ENCODE assay signal across 8 mouse cellular contexts in genomic region chr7:127778350-127778749, GRCm38 (mm10). TPM values are rescaled to one million over a fixed set of nuclear protein-coding genes. Genes with fewer than 3 reads are reported as not detected.
DNase-seq lines count a peak whose midpoint lies in the region; ATAC-seq lines count a peak whose summit lies in the region.

No protein-coding gene starts in this region.

- no peaks in the 10 kb centered on the region for H3K9me3 ChIP-seq in heart, embryonic 13.5 days
- H3K9me3 ChIP-seq in hindbrain, embryonic 10.5 days, result no peaks in the 10 kb centered on the region
- H3K9me3 ChIP-seq in midbrain, embryonic 11.5 days (ENCODE audit: control insufficient read depth, low read length), result no peaks in the 10 kb centered on the region

- intact Hi-C loops in heart, postnatal 14 days (cut with DNase I), result loop anchor here (5.0 kb wide), 1 partner anchor 99 kb away; the partner anchor contains the start of genes Zfp646 and Zfp668

- H3K9ac ChIP-seq in heart, embryonic 13.5 days, result peak overlapping the region; percentile 96
- H3K9ac ChIP-seq in midbrain, embryonic 11.5 days (ENCODE audit: low read length), result peak overlapping the region; percentile 94

- peak overlapping the region; percentile 95 for H3K4me2 ChIP-seq in heart, embryonic 13.5 days
- peak overlapping the region; percentile 84 for H3K4me2 ChIP-seq in midbrain, embryonic 11.5 days

- H3K4me1 ChIP-seq in heart, embryonic 13.5 days, result peaks cover 22% of the 10 kb centered on the region
- H3K4me1 ChIP-seq in brown adipose tissue, adult 24 weeks (ENCODE audit: control insufficient read depth, insufficient read depth, insufficient read length, low read length), result peaks cover 6% of the 10 kb centered on the region
- peaks cover 29% of the 10 kb centered on the region for H3K4me1 ChIP-seq in hindbrain, embryonic 10.5 days (replicated peaks)
- H3K4me1 ChIP-seq in midbrain, embryonic 11.5 days (ENCODE audit: control insufficient read depth, insufficient read depth, low read length), result peaks cover 11% of the 10 kb centered on the region

- peak overlapping the region; percentile 92 for H3K4me3 ChIP-seq in heart, embryonic 13.5 days
- H3K4me3 ChIP-seq in brown adipose tissue, adult 24 weeks (ENCODE audit: insufficient read depth, low read depth, low read length), result peak overlapping the region; percentile 73
- H3K4me3 ChIP-seq in hindbrain, embryonic 10.5 days, result peak overlapping the region; percentile 94
- H3K4me3 ChIP-seq in midbrain, embryonic 11.5 days (ENCODE audit: low read depth, low read length), result peak overlapping the region; percentile 94

- DNase-seq in heart, postnatal 14 days, result no peak
- no peak for DNase-seq in hindbrain, embryonic 10.5 days (ENCODE audit: low spot score)
- no peak for DNase-seq in midbrain, embryonic 11.5 days (ENCODE audit: low spot score, missing footprints)
- no peak for DNase-seq in spleen, adult 12 weeks (ENCODE audit: low spot score)
- DNase-seq in left cerebral cortex, adult 18-20 months (ENCODE audit: low spot score in 2 of 2), result no peak
- no peak for DNase-seq in lung, postnatal 4 days

- no peak for ATAC-seq in heart, embryonic 13.5 days (ENCODE audit: extremely low read depth, insufficient number of reproducible peaks, low FRiP score, low TSS enrichment)
- ATAC-seq in midbrain, embryonic 11.5 days (ENCODE audit: low FRiP score), result no peak

- H3K27ac ChIP-seq in heart, embryonic 13.5 days (replicated peaks), result no peak overlapping the region
- no peak overlapping the region for H3K27ac ChIP-seq in brown adipose tissue, adult 24 weeks (replicated peaks; ENCODE audit: low read depth, low read length)
- H3K27ac ChIP-seq in hindbrain, embryonic 10.5 days, result peak overlapping the region; percentile 100
- no peak overlapping the region for H3K27ac ChIP-seq in midbrain, embryonic 11.5 days (ENCODE audit: low read depth, low read length)

- WGBS in heart, embryonic 13.5 days, result 73% methylated on average over 4 of the region's 4 CpGs
- 77% methylated on average over 4 of the region's 4 CpGs for WGBS in hindbrain, embryonic 10.5 days
- WGBS in midbrain, embryonic 11.5 days, result 73% methylated on average over 4 of the region's 4 CpGs

- peaks cover 50% of the 10 kb centered on the region for H3K36me3 ChIP-seq in heart, embryonic 13.5 days
- peaks cover 50% of the 10 kb centered on the region for H3K36me3 ChIP-seq in hindbrain, embryonic 10.5 days
- peaks cover 11% of the 10 kb centered on the region for H3K36me3 ChIP-seq in midbrain, embryonic 11.5 days (ENCODE audit: control insufficient read depth, insufficient read depth, low read length)

- H3K27me3 ChIP-seq in heart, embryonic 13.5 days (replicated peaks), result no peaks in the 10 kb centered on the region
- no peaks in the 10 kb centered on the region for H3K27me3 ChIP-seq in hindbrain, embryonic 10.5 days (ENCODE audit: insufficient read depth, poor library complexity, severe bottlenecking)
- no peaks in the 10 kb centered on the region for H3K27me3 ChIP-seq in midbrain, embryonic 11.5 days (ENCODE audit: control insufficient read depth, insufficient read depth, low read length)

RNA-seq across cellular contexts. Expression of gene Setd1a, which starts 1.9 kb away (rescaled TPM):
- 12.6 and 17.0 TPM in 2 replicates for polyA plus RNA-seq in heart, embryonic 13.5 days (2015; fragmentation: Nextera tagmentation; extraction: Ambion mirVana)
- total RNA-seq in heart, postnatal 14 days (2021), result 10 to 100 TPM; 21.0 to 22.3 TPM
- 11.7 and 13.6 TPM in 2 replicates for polyA plus RNA-seq in brown adipose tissue, adult 24 weeks (2012; ENCODE audit: insufficient read depth, insufficient read length, missing spikeins)
- 16.5 and 18.7 TPM in 2 replicates for polyA plus RNA-seq in hindbrain, embryonic 10.5 days (2016; fragmentation: Nextera tagmentation; extraction: Ambion mirVana)
- 19.0 and 22.1 TPM in 2 replicates for polyA plus RNA-seq in midbrain, embryonic 11.5 days (2014; fragmentation: Nextera tagmentation; extraction: Ambion mirVana)
- 10 to 100 TPM; 41.1 to 44.7 TPM for total RNA-seq in left cerebral cortex, adult 18-20 months (2021)

RNA-seq across cellular contexts. Expression of gene Gm49388, which starts 7.1 kb away (rescaled TPM):
- not detected in 2 replicates for polyA plus RNA-seq in heart, embryonic 13.5 days (2015; fragmentation: Nextera tagmentation; extraction: Ambion mirVana)
- total RNA-seq in heart, postnatal 14 days (2021), result 1 to 10 TPM; 2.7 to 3.0 TPM
- 0.54 TPM in 1 of 2 replicates, not detected in the other for polyA plus RNA-seq in brown adipose tissue, adult 24 weeks (2012; ENCODE audit: insufficient read depth, insufficient read length, missing spikeins)
- not detected in 2 replicates for polyA plus RNA-seq in hindbrain, embryonic 10.5 days (2016; fragmentation: Nextera tagmentation; extraction: Ambion mirVana)
- polyA plus RNA-seq in midbrain, embryonic 11.5 days (2014; fragmentation: Nextera tagmentation; extraction: Ambion mirVana), result not detected in 2 replicates
- total RNA-seq in left cerebral cortex, adult 18-20 months (2021), result 1 to 10 TPM; 5.5 to 5.6 TPM

RNA-seq across cellular contexts. Expression of gene Orai3, which starts 8.7 kb away (rescaled TPM):
- 15.8 and 15.9 TPM in 2 replicates for polyA plus RNA-seq in heart, embryonic 13.5 days (2015; fragmentation: Nextera tagmentation; extraction: Ambion mirVana)
- 10 to 100 TPM; 16.6 to 17.3 TPM for total RNA-seq in heart, postnatal 14 days (2021)
- 16.8 and 23.1 TPM in 2 replicates for polyA plus RNA-seq in brown adipose tissue, adult 24 weeks (2012; ENCODE audit: insufficient read depth, insufficient read length, missing spikeins)
- polyA plus RNA-seq in hindbrain, embryonic 10.5 days (2016; fragmentation: Nextera tagmentation; extraction: Ambion mirVana), result 10.3 and 11.9 TPM in 2 replicates
- polyA plus RNA-seq in midbrain, embryonic 11.5 days (2014; fragmentation: Nextera tagmentation; extraction: Ambion mirVana), result 6.1 and 6.3 TPM in 2 replicates
- 10 to 100 TPM; 16.8 to 20.5 TPM for total RNA-seq in left cerebral cortex, adult 18-20 months (2021)

RNA-seq across cellular contexts. Expression of gene Hsd3b7, which starts 22.1 kb away (rescaled TPM):
- 19.5 and 21.6 TPM in 2 replicates for polyA plus RNA-seq in heart, embryonic 13.5 days (2015; fragmentation: Nextera tagmentation; extraction: Ambion mirVana)
- 10 to 100 TPM; 14.9 to 18.4 TPM for total RNA-seq in heart, postnatal 14 days (2021)
- polyA plus RNA-seq in brown adipose tissue, adult 24 weeks (2012; ENCODE audit: insufficient read depth, insufficient read length, missing spikeins), result 39.6 and 47.1 TPM in 2 replicates
- polyA plus RNA-seq in hindbrain, embryonic 10.5 days (2016; fragmentation: Nextera tagmentation; extraction: Ambion mirVana), result 7.4 and 7.8 TPM in 2 replicates
- polyA plus RNA-seq in midbrain, embryonic 11.5 days (2014; fragmentation: Nextera tagmentation; extraction: Ambion mirVana), result 7.9 and 8.2 TPM in 2 replicates
- total RNA-seq in left cerebral cortex, adult 18-20 months (2021), result 1 to 10 TPM; 4.7 to 5.3 TPM

RNA-seq across cellular contexts. Expression of gene Fbxl19, which starts 34.0 kb away (rescaled TPM):
- polyA plus RNA-seq in heart, embryonic 13.5 days (2015; fragmentation: Nextera tagmentation; extraction: Ambion mirVana), result 1.8 and 3.0 TPM in 2 replicates
- 1 to 10 TPM; 4.8 to 5.7 TPM for total RNA-seq in heart, postnatal 14 days (2021)
- polyA plus RNA-seq in brown adipose tissue, adult 24 weeks (2012; ENCODE audit: insufficient read depth, insufficient read length, missing spikeins), result 2.7 and 3.2 TPM in 2 replicates
- polyA plus RNA-seq in hindbrain, embryonic 10.5 days (2016; fragmentation: Nextera tagmentation; extraction: Ambion mirVana), result 8.6 and 8.9 TPM in 2 replicates
- polyA plus RNA-seq in midbrain, embryonic 11.5 days (2014; fragmentation: Nextera tagmentation; extraction: Ambion mirVana), result 8.3 and 9.3 TPM in 2 replicates
- total RNA-seq in left cerebral cortex, adult 18-20 months (2021), result 10 to 100 TPM; 68.8 to 74.6 TPM
